Mouse (Mus musculus) midbrain, postnatal 0 days (tissue): ENCODE results near the gene Chrm1. TPM values are rescaled to one million over a fixed set of nuclear protein-coding genes. Genes with fewer than 3 reads are reported as not detected.

Source experiments
- ATAC-seq: fragments of 200-750 bp; cut with Nextera tagmentation; 2 replicates; pipeline ENCODE4 v1.8.0; 2017; ENCODE audit warnings: moderate number of reproducible peaks, mild to moderate bottlenecking, moderate TSS enrichment, moderate library complexity; ENCODE audit not compliant: low FRiP score
- DNase-seq: peaks from one replicate; pipeline ENCODE4 v3.0.0-alpha.2; 2015; ENCODE audit warnings: low spot score
- H3K27ac ChIP-seq: fragments of 300-500 bp; sonication (generic); 2 replicates; pipeline ENCODE4 v1.5.1; 2014; ENCODE audit warnings: low read depth, mild to moderate bottlenecking, low read length, mixed read lengths
- H3K27me3 ChIP-seq: fragments of 300-500 bp; sonication (generic); 2 replicates; pipeline ENCODE4 v1.6.1; 2014; ENCODE audit warnings: low read length, control low read depth, mixed read lengths; ENCODE audit not compliant: insufficient read depth
- H3K36me3 ChIP-seq: fragments of 300-500 bp; sonication (generic); 2 replicates; pipeline ENCODE4 v1.6.1; 2014; ENCODE audit warnings: low read length, control low read depth, mixed read lengths; ENCODE audit not compliant: insufficient read depth
- H3K4me1 ChIP-seq: fragments of 300-500 bp; sonication (generic); 2 replicates; pipeline ENCODE4 v1.6.1; 2014; ENCODE audit warnings: mild to moderate bottlenecking, control low read depth, antibody characterized with exemption, low read length, mixed read lengths; ENCODE audit not compliant: insufficient read depth
- H3K4me2 ChIP-seq: fragments of 300-500 bp; sonication (generic); 2 replicates; pipeline ENCODE4 v1.6.1; 2014; ENCODE audit warnings: low read depth, mild to moderate bottlenecking, low read length, mixed read lengths; ENCODE audit not compliant: poor library complexity, severe bottlenecking
- H3K4me3 ChIP-seq: fragments of 300-500 bp; sonication (generic); 2 replicates; pipeline ENCODE4 v1.5.1; 2014; ENCODE audit warnings: low read depth, mild to moderate bottlenecking, low read length, moderate library complexity
- H3K9ac ChIP-seq: fragments of 300-500 bp; sonication (generic); replicated peaks from 2 replicates; pipeline ENCODE4 v1.6.1; 2014; ENCODE audit warnings: mild to moderate bottlenecking, low read length, moderate library complexity, mixed read lengths; ENCODE audit not compliant: poor library complexity, severe bottlenecking
- H3K9me3 ChIP-seq: fragments of 300-500 bp; sonication (generic); 2 replicates; pipeline ENCODE4 v1.6.1; 2016; ENCODE audit warnings: low read length, control low read depth
- CTCF ChIP-seq: IDR thresholded peaks from 2 replicates; pipeline ENCODE4 v1.5.1; 2016; ENCODE audit warnings: antibody characterized with exemption, mild to moderate bottlenecking
- WGBS: fragments of 180-500 bp; shearing (Covaris S2); extraction: QIAGEN DNeasy Blood & Tissue Kit; methylation state at CpG from one replicate; pipeline ENCODE4 v1.1.7; 2014; 5-methylcytosine and 5-hydroxymethylcytosine counted together
- polyA plus RNA-seq: library from polyadenylated mRNA; unstranded; fragments of >200 nt; fragmentation: Nextera tagmentation; extraction: Ambion mirVana; gene quantifications from 2 replicates; pipeline ENCODE4 v1.2.1, GENCODE M21; 2015
- total RNA-seq: library from RNA; depleted of rRNA; stranded (reverse); fragments of >200 nt; gene quantifications from 2 replicates; pipeline ENCODE4 v1.2.3, GENCODE M21; 2014

Gene Chrm1
- total and polyA plus RNA-seq, 2 experiments from 2014 or later, result 1.0 to 1.9 TPM

DNA sequence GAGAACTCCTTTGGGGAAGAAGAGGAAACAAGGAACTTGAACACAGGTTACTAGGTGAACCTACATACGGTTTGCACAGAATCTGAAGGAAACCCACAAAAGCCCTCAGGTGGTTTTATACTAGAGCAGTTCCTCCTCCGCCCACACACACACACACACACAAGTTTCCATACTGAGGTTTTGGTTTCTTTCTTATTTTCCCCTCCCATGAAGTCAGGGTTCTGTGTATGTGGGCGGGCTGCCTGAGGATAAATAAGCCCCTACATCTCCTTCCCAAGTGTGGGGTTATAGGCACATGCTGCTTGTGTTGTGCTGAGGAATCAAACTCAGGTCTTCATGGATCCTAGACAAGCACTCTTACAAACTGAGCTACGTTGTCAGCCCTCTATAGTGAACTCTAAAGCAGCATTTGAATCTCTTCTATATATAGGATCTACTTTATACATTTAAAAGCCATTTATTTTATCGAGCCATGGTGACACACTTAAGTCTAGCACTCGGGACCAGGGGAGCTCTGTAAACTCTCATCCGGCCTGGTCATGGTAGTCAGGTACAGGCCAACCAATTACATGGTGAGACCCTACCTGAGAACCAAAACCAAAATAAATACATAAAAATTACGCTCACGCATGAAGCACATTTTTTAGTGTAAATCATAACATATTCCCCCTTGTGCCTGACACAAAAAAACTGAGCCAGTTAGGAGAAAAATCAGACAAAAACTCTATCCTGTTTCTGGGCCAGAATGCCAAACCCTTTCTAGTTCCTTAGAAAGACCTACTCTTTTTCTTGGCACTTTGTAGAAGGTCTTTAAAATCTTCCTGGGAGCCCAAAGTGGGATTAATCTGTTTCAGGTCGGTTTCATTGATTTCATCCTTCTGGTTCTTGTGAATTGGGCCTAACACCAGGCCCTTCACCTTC lies 48.6 kb downstream of the Chrm1 start:
- ATAC-seq, result no peak
- peak overlapping the region; percentile 49 for H3K4me2 ChIP-seq
- WGBS, result 68% methylated on average over 10 of the region's 10 CpGs
- peaks cover 7% of the 10 kb centered on the region; the same call in 1 of the 2 replicates for H3K4me1 ChIP-seq
- H3K36me3 ChIP-seq, result peaks cover 32% of the 10 kb centered on the region
- H3K9me3 ChIP-seq, result no peaks in the 10 kb centered on the region
- H3K4me3 ChIP-seq, result peak overlapping the region; percentile 54
- no peaks in the 10 kb centered on the region for H3K27me3 ChIP-seq
- DNase-seq, result no peak
- H3K27ac ChIP-seq, result peak overlapping the region; percentile 89
- TF ChIP-seq CTCF, result no peak
- peak overlapping the region; percentile 90 for H3K9ac ChIP-seq

DNA sequence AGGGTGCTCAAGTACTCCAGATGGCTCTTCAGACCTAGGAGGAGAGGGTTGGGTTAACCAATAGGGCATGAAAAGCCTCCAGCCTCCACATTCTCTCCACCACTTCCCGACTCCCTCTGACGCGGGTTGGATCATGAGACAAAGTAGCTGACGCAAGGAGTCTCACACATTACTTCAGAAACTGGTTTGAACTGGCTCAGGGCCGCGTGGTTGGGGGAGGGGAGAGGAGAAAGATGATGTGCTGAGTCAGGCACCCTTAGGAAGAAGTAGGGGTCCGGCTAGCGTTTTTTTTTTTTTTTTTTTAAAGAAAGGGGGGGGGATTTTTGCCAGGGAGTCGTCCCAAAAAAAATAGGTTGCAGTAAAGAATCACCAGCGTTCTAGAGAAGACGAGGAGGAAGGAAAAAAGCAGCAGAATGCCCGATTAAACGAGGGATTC lies 49.3 kb downstream of the Chrm1 start:
- Histone ChIP-seq H3K4me3 (peak overlapping the region; percentile 54), H3K36me3 (peaks cover 27% of the 10 kb centered on the region), H3K27me3 (no peaks in the 10 kb centered on the region), H3K27ac (peak overlapping the region; percentile 89), H3K9ac (peak overlapping the region; percentile 90), H3K9me3 (no peaks in the 10 kb centered on the region), H3K4me2 (peak overlapping the region; percentile 49), H3K4me1 (peaks cover 7% of the 10 kb centered on the region; the same call in 1 of the 2 replicates)
- DNase-seq (peak; percentile 75), ATAC-seq (peak; percentile 84)
- no peak for TF ChIP-seq CTCF
- under 1% methylated on average over 13 of the region's 13 CpGs for WGBS

DNA sequence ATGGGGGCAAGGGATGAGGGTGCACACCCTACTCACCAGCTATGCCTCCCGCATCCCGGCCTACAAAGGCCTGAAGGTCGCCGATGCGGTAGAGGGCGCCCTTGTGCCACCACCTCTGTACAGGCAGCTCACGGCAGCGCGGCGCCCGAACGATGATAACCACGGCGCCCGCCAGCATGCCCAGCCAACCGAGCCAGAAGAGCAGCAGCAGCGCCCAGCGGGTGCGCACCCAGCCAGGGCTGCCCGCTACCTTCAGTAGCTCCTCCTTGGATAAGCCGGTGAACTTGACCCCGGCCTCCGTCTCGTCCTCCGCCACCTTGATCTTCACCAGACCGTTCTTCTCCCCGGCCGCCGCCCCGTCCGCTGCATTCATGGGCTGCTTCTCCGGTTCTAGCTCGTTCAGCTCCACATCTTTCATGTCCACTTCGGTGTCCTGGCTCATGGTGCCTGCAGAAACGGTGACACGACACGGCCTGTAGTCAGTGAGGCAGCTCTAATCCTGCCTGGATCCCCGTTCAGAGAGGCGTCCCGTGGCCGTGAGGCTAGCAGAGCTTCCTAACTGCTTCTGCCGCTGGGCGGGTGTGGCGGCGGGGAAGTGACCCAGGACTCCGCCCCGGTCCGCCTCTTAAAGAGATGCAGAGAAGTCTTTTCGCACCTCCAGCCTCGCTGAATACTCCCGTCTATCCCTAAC lies 49.9 kb downstream of the Chrm1 start:
- WGBS, result 1% methylated on average over 50 of the region's 51 CpGs
- H3K4me1 ChIP-seq, result peaks cover 7% of the 10 kb centered on the region; the same call in 1 of the 2 replicates
- no peaks in the 10 kb centered on the region for H3K9me3 ChIP-seq
- no peaks in the 10 kb centered on the region for H3K27me3 ChIP-seq
- peak; percentile 91 for DNase-seq
- TF ChIP-seq CTCF, result peak; percentile 84
- peak overlapping the region; percentile 89 for H3K27ac ChIP-seq
- peak overlapping the region; percentile 54 for H3K4me3 ChIP-seq
- peaks cover 21% of the 10 kb centered on the region for H3K36me3 ChIP-seq
- ATAC-seq, result peak; percentile 93
- H3K4me2 ChIP-seq, result peak overlapping the region; percentile 49
- peak overlapping the region; percentile 90 for H3K9ac ChIP-seq

DNA sequence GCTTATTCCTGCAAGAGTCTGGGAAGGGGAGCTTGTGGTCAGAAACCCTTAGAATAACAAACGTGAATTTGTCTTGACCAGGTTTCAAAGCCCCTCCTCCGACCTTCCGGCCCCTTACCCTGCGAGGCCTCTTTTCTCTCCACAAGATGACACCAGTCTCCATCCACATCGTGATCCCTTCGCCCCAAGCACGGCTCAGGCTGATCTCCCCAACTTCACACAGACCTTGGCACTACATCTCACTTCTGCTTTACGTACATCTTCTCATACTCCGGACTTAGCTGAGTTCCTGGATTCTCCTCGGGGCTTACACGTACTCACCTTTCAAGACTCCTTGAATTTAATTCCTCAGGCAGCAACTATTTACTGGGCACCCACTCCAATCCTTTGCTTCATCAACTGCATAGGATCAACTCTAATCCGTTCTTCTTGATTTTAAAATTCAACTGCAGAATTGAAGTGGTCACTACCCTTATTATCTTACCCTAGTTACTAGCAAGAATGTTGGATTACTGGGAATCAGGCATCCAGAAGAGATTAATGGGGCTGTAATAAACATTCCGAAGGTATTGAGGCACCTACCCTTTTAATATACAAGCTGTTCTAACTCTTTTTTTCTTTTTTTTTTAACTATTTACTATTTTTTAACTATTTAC lies 50.5 kb downstream of the Chrm1 start:
- peak overlapping the region; percentile 54 for H3K4me3 ChIP-seq
- H3K27me3 ChIP-seq, result no peaks in the 10 kb centered on the region
- H3K27ac ChIP-seq, result peak overlapping the region; percentile 89
- TF ChIP-seq CTCF, result no peak
- H3K36me3 ChIP-seq, result peaks cover 14% of the 10 kb centered on the region
- peaks cover 7% of the 10 kb centered on the region; the same call in 1 of the 2 replicates for H3K4me1 ChIP-seq
- DNase-seq, result no peak
- peak overlapping the region; percentile 49 for H3K4me2 ChIP-seq
- 9% methylated on average over 13 of the region's 13 CpGs for WGBS
- no peaks in the 10 kb centered on the region for H3K9me3 ChIP-seq
- H3K9ac ChIP-seq, result peak overlapping the region; percentile 90
- peak; percentile 8 for ATAC-seq

DNA sequence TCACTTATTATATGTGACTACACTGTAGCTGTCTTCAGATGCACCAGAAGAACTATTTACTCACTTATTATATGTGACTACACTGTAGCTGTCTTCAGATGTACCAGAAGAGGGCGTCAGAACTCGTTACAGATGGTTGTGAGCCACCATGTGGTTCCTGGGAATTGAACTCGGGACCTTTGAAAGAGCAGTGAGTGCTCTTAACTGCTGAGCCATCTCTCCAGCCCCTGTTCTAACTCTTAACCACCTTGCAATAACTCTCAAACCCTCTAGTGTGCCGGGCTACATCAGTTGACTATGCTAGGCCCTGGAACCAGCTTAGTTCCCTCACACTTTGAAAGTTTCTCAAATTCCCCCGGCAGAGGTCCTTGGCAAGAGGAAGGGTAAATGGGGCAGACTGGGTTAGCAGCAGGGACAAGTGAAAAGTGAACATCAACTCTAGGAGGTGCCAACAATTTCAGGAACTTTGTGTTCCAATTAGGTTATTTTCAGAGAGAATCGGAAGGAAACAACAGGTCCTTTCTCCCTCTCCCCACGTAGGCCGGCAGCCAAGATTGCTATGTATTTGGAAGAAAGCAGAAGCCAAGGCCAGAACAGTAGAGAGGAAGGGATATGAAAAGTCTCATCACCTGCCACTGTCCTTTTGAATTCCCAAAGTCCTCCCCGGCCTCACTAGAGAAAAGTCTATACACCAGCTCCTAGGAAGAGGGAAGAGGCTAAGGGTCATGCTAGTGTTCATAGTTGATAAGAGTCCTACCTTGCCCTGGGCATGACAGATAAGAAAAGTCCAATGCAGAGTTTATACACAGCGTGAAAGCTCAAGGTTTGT lies 51.3 kb downstream of the Chrm1 start:
- Histone ChIP-seq H3K27me3 (no peaks in the 10 kb centered on the region), H3K27ac (no peak overlapping the region), H3K4me2 (no peak overlapping the region), H3K4me3 (no peak overlapping the region), H3K9me3 (no peaks in the 10 kb centered on the region), H3K36me3 (peaks cover 7% of the 10 kb centered on the region; the same call in 1 of the 2 replicates), H3K9ac (no peak overlapping the region), H3K4me1 (peaks cover 7% of the 10 kb centered on the region; the same call in 1 of the 2 replicates)
- 71% methylated on average over 10 of the region's 10 CpGs for WGBS
- TF ChIP-seq CTCF, result peak; percentile 39
- no peak for DNase-seq
- ATAC-seq, result no peak
